Mouse (Mus musculus) E14TG2a.4 (cell line): ENCODE results near the gene Sympk.
"Not testable (repeated sequence)": the region's sequence is repeated elsewhere in the genome, so short reads cannot be mapped to it uniquely, and the experiment has no call there.

Source experiments
- H3K27me3 ChIP-seq: 2 replicates; pipeline ENCODE4 v1.6.1; 2014; ENCODE audit warnings: low read length, control low read depth; ENCODE audit not compliant: insufficient read depth
- H3K36me3 ChIP-seq: 2 replicates; pipeline ENCODE4 v1.6.1; 2014; ENCODE audit warnings: low read length, control low read depth; ENCODE audit not compliant: insufficient read depth
- H3K4me1 ChIP-seq: replicated peaks from 2 replicates; pipeline ENCODE4 v1.6.1; 2014; ENCODE audit warnings: low read depth, low read length, control low read depth
- H3K4me3 ChIP-seq: replicated peaks from 2 replicates; pipeline ENCODE4 v1.5.1; 2014; ENCODE audit warnings: mild to moderate bottlenecking, low read length
- H3K9me3 ChIP-seq: 2 replicates; pipeline ENCODE4 v1.6.1; 2014; ENCODE audit warnings: low read length, control low read depth
- CTCF ChIP-seq: conservative IDR thresholded peaks from 2 replicates; pipeline ENCODE4 v1.5.1; 2014; ENCODE audit warnings: low read length
- NANOG ChIP-seq: IDR thresholded peaks from 2 replicates; pipeline ENCODE4 v1.6.1; 2014; ENCODE audit warnings: borderline replicate concordance, low read length, mixed read lengths
- POU5F1 ChIP-seq: IDR thresholded peaks from 2 replicates; pipeline ENCODE4 v1.6.1; 2014; ENCODE audit warnings: low read length, borderline replicate concordance

The Sympk gene

DNA sequence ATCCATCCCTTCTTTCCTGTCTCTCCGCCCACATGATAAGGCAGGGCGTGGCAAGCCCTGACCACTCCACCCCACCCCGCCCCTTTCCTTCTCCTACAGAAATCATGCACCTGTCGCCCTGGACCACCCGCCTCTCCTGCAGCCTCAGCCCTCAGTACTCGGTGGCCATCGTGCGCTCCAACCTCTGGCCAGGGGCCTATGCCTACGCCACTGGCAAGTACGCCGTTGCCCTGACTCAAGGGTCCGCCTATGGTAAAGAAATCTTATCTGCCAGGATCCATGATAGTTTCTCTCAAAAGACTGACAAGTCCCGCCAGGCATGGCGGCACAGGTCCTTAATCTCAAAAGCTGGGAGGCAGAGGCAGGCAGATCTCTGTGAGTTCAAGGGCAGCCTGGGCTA, 43.8 kb downstream of the Sympk start:
- Histone ChIP-seq H3K9me3 (no peaks in the 10 kb centered on the region), H3K4me3 (peak overlapping the region; percentile 57), H3K4me1 (peaks cover 28% of the 10 kb centered on the region), H3K36me3 (no peaks in the 10 kb centered on the region), H3K27me3 (peaks cover 40% of the 10 kb centered on the region)
- no peak for TF ChIP-seq NANOG
- no peak for TF ChIP-seq CTCF
- TF ChIP-seq POU5F1: no peak

DNA sequence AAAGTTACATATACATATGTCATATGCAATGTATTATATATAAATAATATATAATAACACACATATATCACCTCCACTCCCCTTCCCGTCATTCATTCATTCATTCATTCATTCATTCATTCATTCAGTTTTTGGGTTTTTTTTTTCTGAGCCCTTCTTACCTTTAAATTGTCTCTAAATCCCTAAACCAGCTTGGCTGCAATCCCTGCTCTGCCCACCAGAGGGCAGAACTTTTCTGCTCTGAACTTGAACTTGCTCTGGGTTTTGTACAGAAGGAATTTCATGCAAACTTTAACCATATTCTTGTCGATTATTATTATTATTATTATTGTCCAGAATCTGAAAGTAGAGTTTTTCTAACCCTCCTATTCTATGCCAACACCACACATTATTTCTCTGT, 44.5 kb downstream of the Sympk start:
- TF ChIP-seq POU5F1 (no peak), CTCF (peak; percentile 88), NANOG (no peak)
- no peaks in the 10 kb centered on the region for H3K36me3 ChIP-seq
- peaks cover 33% of the 10 kb centered on the region for H3K4me1 ChIP-seq
- no peak overlapping the region for H3K4me3 ChIP-seq
- peaks cover 35% of the 10 kb centered on the region for H3K27me3 ChIP-seq
- no peaks in the 10 kb centered on the region for H3K9me3 ChIP-seq

DNA sequence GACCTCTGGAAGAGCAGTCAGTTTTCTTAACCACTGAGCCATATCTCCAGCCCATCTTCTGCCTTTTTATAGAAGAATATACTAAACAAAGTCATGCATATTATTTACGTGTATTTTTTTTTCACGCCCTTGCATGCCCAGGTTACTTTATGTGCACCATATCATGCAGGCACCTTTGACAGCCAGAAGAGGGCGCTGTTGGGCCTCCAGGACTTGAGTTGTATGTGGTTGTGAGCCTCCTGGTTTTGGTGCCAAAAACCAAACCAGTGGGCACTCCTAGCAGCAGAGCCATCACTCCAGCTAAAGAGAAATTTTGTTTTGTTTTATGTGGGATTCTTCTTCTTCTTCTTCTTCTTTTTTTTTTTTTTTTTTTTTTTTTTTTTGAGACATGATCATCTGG, 45.3 kb downstream of the Sympk start:
- peaks cover 29% of the 10 kb centered on the region for H3K27me3 ChIP-seq
- H3K9me3 ChIP-seq: no peaks in the 10 kb centered on the region
- no peaks in the 10 kb centered on the region for H3K36me3 ChIP-seq
- H3K4me1 ChIP-seq: peaks cover 35% of the 10 kb centered on the region
- TF ChIP-seq CTCF (peak; percentile 72), POU5F1 (no peak)
- no peak overlapping the region for H3K4me3 ChIP-seq

DNA sequence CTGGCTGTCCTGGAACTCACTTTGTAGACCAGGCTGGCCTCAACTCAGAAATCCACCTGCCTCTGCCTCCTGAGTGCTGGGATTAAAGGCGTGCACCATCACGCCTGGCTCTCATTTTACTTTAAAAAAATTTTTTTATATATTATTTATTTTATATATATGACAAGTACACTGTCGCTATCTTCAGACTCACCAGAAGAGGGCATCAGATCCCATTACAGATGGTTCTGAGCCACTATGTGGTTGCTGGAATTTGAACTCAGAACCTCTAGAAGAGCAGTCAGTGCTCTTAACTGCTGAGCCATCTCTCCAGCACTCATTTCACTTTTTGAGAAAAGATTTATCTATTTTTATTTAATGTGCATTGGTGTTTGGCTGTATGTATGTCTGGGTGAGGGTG, 46.8 kb downstream of the Sympk start:
- H3K4me1 ChIP-seq: peaks cover 34% of the 10 kb centered on the region
- not testable (repeated sequence) for H3K9me3 ChIP-seq, H3K36me3 ChIP-seq, H3K4me3 ChIP-seq
- H3K27me3 ChIP-seq: peaks cover 14% of the 10 kb centered on the region

DNA sequence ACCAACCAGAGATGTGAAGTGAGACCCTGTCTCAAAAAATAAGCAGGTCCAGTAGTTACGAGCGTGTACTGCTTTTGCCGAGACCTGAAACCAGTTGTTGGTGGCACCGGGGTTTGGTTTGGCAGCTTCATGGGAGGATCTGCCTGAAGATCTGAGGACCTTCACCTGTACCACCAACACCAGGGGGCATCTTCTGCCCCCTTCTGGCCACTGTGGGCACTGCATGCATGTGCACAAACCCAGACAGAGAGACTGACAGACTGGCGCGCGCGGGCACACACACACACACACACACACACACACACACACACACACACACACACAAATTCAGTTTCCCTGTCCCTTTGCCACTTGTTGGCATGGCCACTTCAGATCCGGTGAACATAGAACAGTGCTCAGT, 49.3 kb downstream of the Sympk start:
- H3K27me3 ChIP-seq: no peaks in the 10 kb centered on the region

DNA sequence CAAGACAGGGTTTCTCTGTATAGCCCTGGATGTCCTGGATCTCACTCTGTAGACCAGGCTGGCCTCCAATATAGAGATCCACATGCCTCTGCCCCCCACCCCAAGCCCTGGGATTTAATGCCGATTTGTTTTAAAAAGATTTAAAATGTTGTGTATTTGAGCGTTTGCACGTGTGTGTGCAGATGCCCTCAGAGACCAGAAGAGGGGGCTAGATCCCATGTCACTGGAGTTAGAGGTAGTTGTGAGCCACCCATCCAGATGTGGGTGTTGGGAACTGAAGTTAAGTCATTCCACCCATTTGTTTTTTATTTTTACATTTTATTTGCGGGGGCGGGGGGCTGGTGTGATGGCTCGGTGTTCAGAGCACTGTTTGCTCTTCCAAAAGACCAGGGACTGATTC, 50.3 kb downstream of the Sympk start:
- peaks cover 52% of the 10 kb centered on the region for H3K4me1 ChIP-seq
- H3K4me3 ChIP-seq: no peak overlapping the region
- TF ChIP-seq CTCF (peak; percentile 72), NANOG (no peak), POU5F1 (no peak)
- peaks cover 20% of the 10 kb centered on the region for H3K36me3 ChIP-seq
- H3K9me3 ChIP-seq: no peaks in the 10 kb centered on the region
- H3K27me3 ChIP-seq: no peaks in the 10 kb centered on the region

More for the DNA sequence above, 49.3 kb downstream of the Sympk start:
- Histone ChIP-seq H3K4me1 (peaks cover 42% of the 10 kb centered on the region), H3K9me3 (no peaks in the 10 kb centered on the region), H3K36me3 (peaks cover 11% of the 10 kb centered on the region), H3K4me3 (peak overlapping the region; percentile 26; the same call in 1 of the 2 replicates)
- no peak for TF ChIP-seq NANOG
- peak; percentile 34 for TF ChIP-seq CTCF

DNA sequence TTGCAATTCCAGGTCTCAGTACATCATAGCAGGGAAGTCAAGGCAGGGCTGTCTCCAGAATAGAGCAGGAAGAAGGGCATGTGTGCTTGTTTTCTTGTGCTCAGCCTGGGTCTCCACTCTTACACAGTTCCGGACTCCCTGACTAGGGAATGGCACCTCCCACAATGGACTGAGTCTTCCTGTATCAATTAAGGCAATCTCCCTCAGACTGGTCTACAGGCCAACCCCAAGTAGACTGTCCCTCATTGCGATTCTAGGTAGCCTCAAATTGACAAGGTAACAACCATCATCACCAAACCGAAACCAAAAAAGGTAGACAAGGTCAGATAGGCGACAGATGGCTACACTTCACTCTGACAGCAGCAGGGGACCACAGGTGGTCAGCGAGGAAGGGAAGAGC, 51.1 kb downstream of the Sympk start:
- H3K4me3 ChIP-seq: peak overlapping the region; percentile 59
- TF ChIP-seq NANOG (no peak), POU5F1 (no peak), CTCF (no peak)
- no peaks in the 10 kb centered on the region for H3K9me3 ChIP-seq
- H3K36me3 ChIP-seq: peaks cover 27% of the 10 kb centered on the region
- no peaks in the 10 kb centered on the region for H3K27me3 ChIP-seq
- H3K4me1 ChIP-seq: peaks cover 59% of the 10 kb centered on the region

DNA sequence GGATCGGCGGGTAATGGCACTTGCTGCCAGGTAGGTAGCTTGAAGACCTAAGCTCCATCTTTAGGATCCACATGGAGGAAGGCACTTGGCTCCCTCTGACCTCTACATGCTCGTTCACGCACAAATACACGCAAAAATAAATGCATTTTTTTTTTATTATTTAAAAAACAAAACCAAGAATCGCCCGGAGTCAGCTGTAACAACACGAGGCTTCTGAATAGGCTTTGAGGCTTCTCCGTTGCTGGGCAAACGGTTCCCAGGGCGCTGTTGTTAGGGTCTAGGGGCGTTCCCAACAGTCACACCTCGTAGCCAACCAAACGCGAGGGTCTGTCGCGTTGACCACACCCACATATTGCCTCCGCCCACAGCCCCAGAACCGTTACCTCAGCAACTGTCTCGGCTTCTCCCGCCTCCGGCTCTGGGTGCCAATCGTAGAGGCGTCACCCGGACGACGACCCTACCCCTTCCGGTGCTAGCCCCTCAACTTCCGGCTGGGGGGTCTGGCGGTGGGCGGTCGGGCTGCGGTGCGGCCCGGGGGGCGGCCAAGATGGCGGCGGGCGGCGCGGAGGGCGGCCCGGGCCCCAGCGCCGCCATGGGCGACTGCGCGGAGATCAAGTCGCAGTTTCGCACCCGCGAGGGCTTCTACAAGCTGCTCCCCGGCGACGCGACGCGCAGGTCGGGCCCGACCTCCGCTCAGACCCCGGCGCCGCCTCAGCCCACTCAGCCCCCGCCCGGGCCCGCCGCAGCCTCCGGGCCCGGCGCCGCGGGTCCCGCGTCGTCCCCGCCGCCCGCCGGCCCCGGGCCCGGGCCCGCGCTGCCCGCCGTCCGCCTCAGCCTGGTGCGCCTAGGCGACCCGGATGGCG, 51.8 kb downstream of the Sympk start, which contains the start of gene Dmwd:
Dmwd (plus strand) TSS at position 505 of the 863 bp plus-strand sequence.
- Histone ChIP-seq H3K9me3 (no peaks in the 10 kb centered on the region), H3K27me3 (no peaks in the 10 kb centered on the region), H3K4me3 (peak within 1 kb of the TSS; percentile 94), H3K36me3 (peaks cover 34% of the 10 kb centered on the region), H3K4me1 (peaks cover 66% of the 10 kb centered on the region)
- TF ChIP-seq CTCF: no peak
- no peak for TF ChIP-seq POU5F1
- no peak for TF ChIP-seq NANOG

DNA sequence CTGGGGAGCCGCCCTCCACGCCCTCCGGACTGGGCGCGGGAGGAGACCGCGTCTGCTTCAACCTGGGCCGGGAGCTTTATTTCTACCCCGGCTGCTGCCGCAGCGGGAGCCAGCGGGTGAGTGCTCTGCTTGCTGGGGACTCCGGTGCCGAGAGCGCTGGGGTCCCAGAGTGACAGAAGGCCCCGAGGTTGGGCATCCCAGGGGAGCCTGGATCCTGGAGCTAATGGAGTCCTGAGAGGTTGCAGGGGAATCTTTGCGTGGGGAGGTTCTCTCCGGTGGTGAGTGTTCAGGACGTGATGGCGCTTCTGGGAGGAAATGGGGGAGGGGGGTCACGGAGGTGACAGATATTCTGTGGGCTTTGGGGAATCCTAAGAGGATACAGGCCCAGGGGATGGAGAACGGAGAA, 52.4 kb downstream of the Sympk start:
- H3K4me1 ChIP-seq: peaks cover 72% of the 10 kb centered on the region
- TF ChIP-seq NANOG (no peak), CTCF (no peak), POU5F1 (no peak)

More for the DNA sequence above, 52.4 kb downstream of the Sympk start:
- Histone ChIP-seq H3K36me3 (peaks cover 41% of the 10 kb centered on the region), H3K9me3 (no peaks in the 10 kb centered on the region), H3K4me3 (peak overlapping the region; percentile 94), H3K27me3 (no peaks in the 10 kb centered on the region)
